Mouse (Mus musculus): Measurements from ENCODE around the gene Rerg.

Rerg gene

DNA sequence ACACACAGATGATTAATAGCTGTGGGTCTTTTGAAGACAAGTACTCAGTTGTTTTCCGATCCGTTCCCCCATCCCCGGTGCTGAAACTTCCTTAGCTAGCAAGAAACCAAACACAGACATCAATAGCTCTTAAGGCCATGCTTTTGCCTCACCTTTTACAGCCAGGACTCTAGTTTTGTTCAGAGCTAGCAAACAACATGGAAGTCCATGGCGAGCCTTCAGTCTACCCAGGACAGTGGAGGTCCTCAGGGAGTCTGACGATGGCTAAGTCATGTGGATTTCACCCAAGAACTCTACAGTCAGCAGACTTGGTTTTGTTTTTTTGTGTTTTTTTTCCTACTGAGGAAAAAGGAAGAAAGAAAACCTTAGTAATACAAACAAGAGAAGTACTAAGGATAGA is 43.4 kb downstream of the Rerg start:
- no peak for DNase-seq

DNA sequence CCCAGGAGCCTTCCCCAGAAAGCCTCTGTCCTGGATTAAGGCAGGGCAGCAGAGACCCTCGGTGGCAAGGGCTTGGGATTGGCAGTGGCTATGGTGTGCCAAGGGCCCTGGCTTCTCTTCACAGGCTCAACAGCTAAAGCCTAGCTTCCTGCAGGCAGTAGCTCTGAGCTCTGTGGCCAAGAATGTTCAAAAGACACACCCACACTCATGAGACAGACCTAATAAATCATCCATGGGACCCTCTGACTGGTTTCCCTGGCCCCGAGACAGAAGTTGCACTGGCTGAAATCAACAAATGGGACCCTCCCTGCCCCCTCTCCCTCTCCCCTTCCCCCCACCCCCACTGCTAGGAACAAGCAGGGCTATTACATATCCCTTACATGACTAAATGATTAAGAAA is 44.1 kb downstream of the Rerg start:
- DNase-seq = no peak

- DNase-seq = no peak
These were observed 44.9 kb downstream of the Rerg start for GRCm38 (mm10) chr6:137125433-137125832.

DNA sequence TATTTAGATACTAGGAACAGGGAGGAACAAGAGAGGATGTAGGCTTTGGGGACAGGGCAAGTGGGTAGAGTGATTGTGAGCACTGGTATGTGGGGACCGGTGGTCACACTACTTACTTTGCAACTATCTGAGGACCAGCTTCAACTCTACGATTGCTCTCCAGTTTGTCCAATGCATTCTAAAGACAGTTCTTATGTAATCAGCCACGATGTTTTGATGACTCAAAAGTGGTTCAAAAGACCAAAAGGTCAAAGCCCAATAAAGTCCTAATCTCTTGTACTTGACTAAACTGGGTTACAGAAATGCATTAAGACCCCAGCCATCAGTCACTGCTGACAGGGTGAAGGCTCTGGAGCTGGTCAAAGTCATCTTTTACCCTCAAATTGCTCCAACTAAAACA is 45.3 kb downstream of the Rerg start:
- DNase-seq = no peak

GRCm38 (mm10) chr6:137116849-137117473 is 53.3 kb downstream of the Rerg start:
- DNase-seq = no peak

GRCm38 (mm10) chr6:137114859-137115258 is 55.4 kb downstream of the Rerg start:
- no peak for DNase-seq

GRCm38 (mm10) chr6:137111266-137111813 is 59.0 kb downstream of the Rerg start:
- DNase-seq = no peak

GRCm38 (mm10) chr6:137110778-137111174 is 59.5 kb downstream of the Rerg start:
- DNase-seq = no peak

DNA sequence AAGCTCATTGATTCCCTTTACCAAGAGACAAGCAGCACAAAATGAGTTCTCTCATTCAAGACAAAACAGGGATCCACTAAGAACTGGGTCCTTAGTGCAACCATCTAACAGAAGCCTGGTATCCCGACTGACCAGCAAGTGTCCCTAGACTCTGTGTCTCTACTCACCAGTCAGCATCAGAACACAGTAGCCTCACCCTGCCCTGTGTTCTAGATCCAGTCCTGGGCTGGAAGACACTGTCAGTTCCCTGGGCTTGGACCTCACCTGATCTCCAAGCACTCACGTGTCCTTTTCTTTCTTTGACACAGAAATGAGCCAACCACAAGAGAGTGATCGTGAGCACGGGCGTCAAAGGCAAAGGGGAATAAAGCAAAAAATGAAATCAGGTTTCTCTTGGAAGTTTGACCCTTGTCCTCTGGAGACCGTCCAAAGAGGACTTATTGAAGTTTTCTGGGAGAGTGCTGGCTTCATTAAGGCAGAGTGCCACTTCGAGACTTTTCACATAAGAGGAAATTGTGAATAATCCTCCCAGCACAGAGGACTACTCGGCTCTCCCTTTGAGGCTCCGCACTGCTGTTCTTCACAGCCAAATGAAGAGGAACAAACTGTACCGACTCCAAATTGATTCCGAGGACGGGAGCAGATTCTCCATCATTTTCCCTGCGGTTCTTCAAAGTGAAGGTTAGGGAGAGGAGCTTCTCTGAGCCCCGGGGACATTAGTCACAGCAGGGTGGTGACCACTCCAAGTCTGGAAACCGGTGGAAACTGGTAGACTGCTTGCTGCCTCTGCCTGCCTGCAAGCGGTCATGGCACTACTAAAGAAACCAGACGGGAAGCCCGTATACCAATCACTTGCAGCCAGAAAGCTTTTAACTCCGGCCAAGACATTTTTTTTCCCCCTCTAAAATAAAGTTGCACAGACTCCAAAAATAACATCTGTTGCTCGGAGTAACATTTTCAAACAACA is 60.2 kb downstream of the Rerg start:
- peak in 1 of 2 experiments; percentile 19 for DNase-seq

DNA sequence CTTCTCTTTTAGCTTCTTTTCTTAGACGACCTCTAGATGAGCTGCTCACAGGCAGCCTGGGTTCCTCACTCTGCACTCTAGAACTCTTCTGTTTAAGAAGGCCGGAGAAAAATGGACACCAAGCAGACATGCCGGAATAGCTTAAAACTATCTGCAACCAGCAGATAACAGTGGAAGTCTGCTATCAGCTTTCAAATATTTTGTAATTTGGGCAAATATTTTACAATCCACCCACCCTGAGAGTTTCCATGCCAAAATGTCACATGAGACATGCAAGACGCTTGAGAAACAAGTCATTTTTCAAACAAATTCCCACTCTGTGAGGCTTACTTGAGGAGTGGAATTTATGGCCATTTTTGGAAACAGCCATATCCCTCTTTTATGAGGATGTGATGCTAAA is 65.0 kb downstream of the Rerg start:
- DNase-seq = no peak

GRCm38 (mm10) chr6:137102662-137103179 is 67.6 kb downstream of the Rerg start:
- DNase-seq = no peak

GRCm38 (mm10) chr6:137101886-137102661 is 68.2 kb downstream of the Rerg start:
- no peak for DNase-seq

DNA sequence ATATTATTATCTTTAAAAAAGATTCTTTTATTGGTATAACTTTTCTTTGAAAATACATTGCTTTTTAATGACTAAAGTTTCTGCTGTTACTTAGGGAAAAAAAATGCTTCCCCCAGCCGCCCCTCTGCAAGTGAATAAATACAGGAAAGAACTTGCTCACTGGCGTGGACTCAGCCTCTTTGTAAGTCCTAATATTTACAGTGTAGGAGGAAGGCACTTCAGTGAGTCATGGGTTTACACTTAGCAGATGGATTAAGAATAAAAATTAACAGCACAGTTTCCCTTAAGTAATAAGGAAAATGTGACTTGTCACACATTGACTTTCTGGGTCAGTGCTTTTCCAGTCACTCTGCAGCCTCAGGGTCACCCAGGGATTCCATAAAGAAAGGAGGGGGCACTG is 70.0 kb downstream of the Rerg start:
- DNase-seq = no peak

DNA sequence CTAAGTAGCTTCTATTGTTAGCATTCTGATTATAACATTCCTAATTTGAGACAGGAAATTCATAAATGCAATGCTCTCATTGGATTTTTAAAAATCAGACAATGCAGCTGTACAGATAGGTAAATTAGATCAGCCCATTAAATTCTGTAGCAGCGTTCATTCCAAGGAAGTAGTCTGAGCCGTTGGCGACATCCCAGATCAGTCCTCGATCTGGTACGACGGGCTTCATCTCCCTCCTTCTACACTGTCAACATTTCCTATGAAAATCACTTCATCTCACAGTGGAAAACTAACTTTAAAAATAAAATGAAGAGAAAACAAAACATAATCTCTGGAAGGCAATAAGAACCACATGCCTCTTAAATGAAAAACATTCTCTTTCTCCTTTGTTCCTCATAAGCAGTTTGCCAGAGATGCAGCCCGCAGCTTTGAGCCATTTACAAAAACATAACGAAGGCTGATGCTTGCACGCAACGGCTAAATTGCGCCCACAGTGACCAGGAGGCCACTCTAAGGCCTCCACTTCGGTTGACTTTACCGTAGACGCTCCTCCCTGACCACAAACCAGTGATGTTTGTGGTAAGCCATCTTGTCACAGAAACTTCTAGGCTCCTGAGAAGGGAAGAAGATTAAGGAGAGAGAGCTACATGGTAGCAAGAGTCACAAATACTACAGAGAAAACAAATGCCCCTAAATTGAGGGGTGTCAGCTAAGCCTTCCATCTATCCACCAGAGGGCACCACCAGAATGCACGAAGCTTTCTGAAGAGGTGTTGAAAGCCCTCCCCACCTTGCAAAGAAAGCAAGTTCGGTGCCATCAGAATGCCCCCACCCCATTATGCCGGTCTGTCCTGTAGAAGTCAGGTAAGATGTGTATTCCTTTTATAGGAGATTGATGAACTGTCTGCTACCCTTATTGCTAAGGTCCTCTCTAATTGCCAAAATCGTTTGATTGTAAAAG is 71.8 kb downstream of the Rerg start:
- peak; percentile 45 to 68 for DNase-seq

- DNase-seq = no peak
These were observed 75.8 kb downstream of the Rerg start for GRCm38 (mm10) chr6:137094475-137094874.

DNA sequence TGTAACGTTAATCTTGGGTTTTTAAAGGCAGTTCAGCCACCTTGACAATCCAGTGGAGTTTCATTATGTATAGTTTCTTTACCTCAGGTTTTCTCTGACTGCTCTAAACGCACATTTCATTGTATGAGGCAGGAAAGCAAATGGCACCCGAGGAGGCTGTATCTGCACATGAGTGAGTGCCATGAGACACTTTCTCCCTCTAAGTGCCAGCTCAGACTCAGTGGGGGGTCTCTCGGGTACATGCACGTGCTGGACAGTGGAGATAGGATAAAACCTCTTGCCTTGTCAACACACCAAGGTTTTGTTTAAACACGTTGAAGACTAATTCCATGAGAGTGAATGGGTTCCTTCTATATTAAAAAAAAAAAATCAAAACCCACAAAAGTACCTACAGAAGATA is 81.8 kb downstream of the Rerg start:
- DNase-seq = no peak

DNA sequence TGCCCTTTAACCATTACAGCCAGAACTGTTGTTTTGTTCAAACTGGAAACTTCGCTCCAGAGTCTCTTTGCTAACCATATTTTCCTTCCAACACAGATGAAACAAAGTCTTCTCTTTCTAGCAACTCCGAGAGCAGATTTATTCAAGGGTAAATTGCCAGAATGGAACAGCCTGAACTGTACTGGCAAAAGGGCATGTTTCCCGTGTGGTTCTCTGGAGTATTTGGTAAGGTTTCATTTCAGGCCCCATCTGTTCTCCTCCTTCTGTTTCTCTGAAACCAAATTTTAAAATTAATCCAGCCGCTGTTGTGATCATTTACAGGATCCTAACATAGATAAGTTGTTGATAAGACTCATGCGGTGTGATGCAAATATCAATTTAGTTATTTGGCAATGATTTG is 82.3 kb downstream of the Rerg start:
- DNase-seq = no peak

GRCm38 (mm10) chr6:137087470-137087869 is 82.8 kb downstream of the Rerg start:
- no peak for DNase-seq

GRCm38 (mm10) chr6:137079701-137080100 is 90.6 kb downstream of the Rerg start:
- no peak for DNase-seq

GRCm38 (mm10) chr6:137076731-137077130 is 93.6 kb downstream of the Rerg start:
- no peak for DNase-seq

DNA sequence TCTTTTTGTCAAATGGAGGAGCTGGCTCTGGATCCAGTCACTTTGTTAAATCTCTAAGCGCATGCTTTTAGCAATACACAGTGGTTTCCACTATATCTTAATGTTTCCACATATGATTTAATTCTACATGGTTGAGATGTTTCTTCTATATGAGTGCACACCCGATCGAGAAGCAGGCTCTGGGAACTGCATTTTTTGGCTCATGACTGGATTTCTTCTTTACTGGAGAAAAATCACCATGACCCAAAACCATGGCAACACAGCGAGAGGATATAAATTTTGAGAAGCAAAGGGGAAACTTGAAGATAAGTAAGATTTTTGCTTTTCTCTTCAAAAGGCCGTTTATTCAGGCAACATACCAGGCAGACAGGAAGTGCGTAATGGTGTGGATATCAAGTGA is 94.1 kb downstream of the Rerg start:
- DNase-seq = no peak

DNA sequence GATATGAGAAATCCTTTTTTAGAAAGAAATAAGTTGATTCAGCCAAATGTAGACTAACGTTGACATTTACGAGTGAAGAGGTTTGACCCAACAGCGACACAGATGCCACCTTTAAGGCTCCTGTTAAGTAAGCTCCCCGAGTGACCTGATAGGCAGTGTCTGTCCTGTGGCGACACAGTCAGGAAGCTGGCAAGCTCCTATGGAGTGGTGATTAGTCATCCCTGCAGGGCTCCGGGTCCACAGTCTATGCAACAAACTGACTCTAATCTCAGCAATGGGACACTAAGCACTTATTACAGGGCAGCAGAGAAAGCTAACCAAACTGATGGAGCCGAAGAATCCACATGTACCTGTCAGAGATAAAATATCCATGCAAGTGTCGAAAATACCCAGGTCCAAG is 98.0 kb downstream of the Rerg start:
- no peak for DNase-seq

Data from kidney, postnatal 36 days (tissue).